Mouse (Mus musculus) midbrain, embryonic 16.5 days (tissue): ENCODE measurements around the gene Dtx2. TPM values are rescaled to one million over a fixed set of nuclear protein-coding genes. Genes with fewer than 3 reads are reported as not detected.
A peak's percentile ranks its signal among the peaks of the same experiment; 100 is the strongest.

ENCODE experiments used
- ATAC-seq: fragments of 200-750 bp; cut with Nextera tagmentation; 2 replicates; pipeline ENCODE4 v1.8.0; 2017; ENCODE audit warnings: moderate TSS enrichment
- H3K27ac ChIP-seq: fragments of 300-500 bp; sonication (generic); 2 replicates; pipeline ENCODE4 v1.5.1; 2014; ENCODE audit warnings: mild to moderate bottlenecking, low read length, mixed read lengths
- H3K27me3 ChIP-seq: fragments of 300-500 bp; sonication (generic); 2 replicates; pipeline ENCODE4 v1.6.1; 2014; ENCODE audit warnings: low read depth, low read length, mixed read lengths; ENCODE audit not compliant: control insufficient read depth, insufficient read depth
- H3K36me3 ChIP-seq: fragments of 300-500 bp; sonication (generic); 2 replicates; pipeline ENCODE4 v1.6.1; 2014; ENCODE audit warnings: mild to moderate bottlenecking, low read length, moderate library complexity, mixed read lengths; ENCODE audit not compliant: control insufficient read depth, insufficient read depth
- H3K4me1 ChIP-seq: fragments of 300-500 bp; sonication (generic); 2 replicates; pipeline ENCODE4 v1.6.1; 2014; ENCODE audit warnings: mild to moderate bottlenecking, low read length, mixed read lengths; ENCODE audit not compliant: control insufficient read depth, insufficient read depth
- H3K4me2 ChIP-seq: fragments of 300-500 bp; sonication (generic); 2 replicates; pipeline ENCODE4 v1.6.1; 2014; ENCODE audit warnings: mild to moderate bottlenecking, low read length, mixed read lengths
- H3K4me3 ChIP-seq: fragments of 300-500 bp; sonication (generic); 2 replicates; pipeline ENCODE4 v1.5.1; 2014; ENCODE audit warnings: low read depth, mild to moderate bottlenecking, low read length, moderate library complexity, mixed read lengths
- H3K9ac ChIP-seq: fragments of 300-500 bp; sonication (generic); 2 replicates; pipeline ENCODE4 v1.6.1; 2014; ENCODE audit warnings: low read depth, low read length, mixed read lengths
- H3K9me3 ChIP-seq: fragments of 300-500 bp; sonication (generic); replicated peaks from 2 replicates; pipeline ENCODE4 v1.6.1; 2014; ENCODE audit warnings: mild to moderate bottlenecking, low read length, mixed read lengths; ENCODE audit not compliant: control insufficient read depth, poor library complexity, severe bottlenecking
- WGBS: fragments of 180-500 bp; shearing (Covaris S2); extraction: QIAGEN DNeasy Blood & Tissue Kit; methylation state at CpG from one replicate; pipeline ENCODE4 v1.1.7; 2014; 5-methylcytosine and 5-hydroxymethylcytosine counted together
- polyA plus RNA-seq: library from polyadenylated mRNA; unstranded; fragments of >200 nt; fragmentation: Nextera tagmentation; extraction: Ambion mirVana; gene quantifications from 2 replicates; pipeline ENCODE4 v1.2.1, GENCODE M21; 2015

Gene Dtx2
- polyA plus RNA-seq, 1 experiment from 2014 or later: 24.0 TPM

- H3K4me1 ChIP-seq: no peaks in the 10 kb centered on the region
- ATAC-seq: no peak
- H3K27me3 ChIP-seq: no peaks in the 10 kb centered on the region
- H3K9ac ChIP-seq: no peak overlapping the region
- no peak overlapping the region for H3K4me3 ChIP-seq
- no peaks in the 10 kb centered on the region for H3K9me3 ChIP-seq
- no peak overlapping the region for H3K4me2 ChIP-seq
- no peak overlapping the region for H3K27ac ChIP-seq
- 64% methylated on average over 6 of the region's 6 CpGs for WGBS
- H3K36me3 ChIP-seq: no peaks in the 10 kb centered on the region
Measured at GRCm38 (mm10) chr5:135984546-135985044, 10.0 kb upstream of the Dtx2 start.

GRCm38 (mm10) chr5:135987248-135987647 lies 7.4 kb upstream of the Dtx2 start:
- Histone ChIP-seq H3K9ac (no peak overlapping the region), H3K36me3 (no peaks in the 10 kb centered on the region), H3K27ac (no peak overlapping the region), H3K4me2 (no peak overlapping the region), H3K27me3 (no peaks in the 10 kb centered on the region), H3K4me3 (no peak overlapping the region), H3K4me1 (no peaks in the 10 kb centered on the region), H3K9me3 (no peaks in the 10 kb centered on the region)
- ATAC-seq: no peak
- WGBS: 68% methylated on average over 11 of the region's 11 CpGs

GRCm38 (mm10) chr5:135990601-135991000 lies 4.0 kb upstream of the Dtx2 start:
- Histone ChIP-seq H3K9ac (no peak overlapping the region), H3K27me3 (no peaks in the 10 kb centered on the region), H3K9me3 (no peaks in the 10 kb centered on the region), H3K27ac (no peak overlapping the region), H3K4me1 (peaks cover 3% of the 10 kb centered on the region), H3K4me2 (no peak overlapping the region), H3K4me3 (no peak overlapping the region), H3K36me3 (no peaks in the 10 kb centered on the region)
- ATAC-seq: no peak
- 67% methylated on average over 5 of the region's 5 CpGs for WGBS

GRCm38 (mm10) chr5:135993381-135993965 lies 1.1 kb upstream of the Dtx2 start:
- WGBS: 66% methylated on average over 5 of the region's 5 CpGs
- Histone ChIP-seq H3K36me3 (no peaks in the 10 kb centered on the region; the same call in 1 of the 2 replicates), H3K9me3 (no peaks in the 10 kb centered on the region), H3K27me3 (no peaks in the 10 kb centered on the region), H3K9ac (no peak overlapping the region), H3K4me1 (peaks cover 11% of the 10 kb centered on the region), H3K27ac (no peak overlapping the region), H3K4me3 (no peak overlapping the region), H3K4me2 (no peak overlapping the region)
- no peak for ATAC-seq

GRCm38 (mm10) chr5:135994335-135994724 lies 270 bp upstream of the Dtx2 start:
- Histone ChIP-seq H3K4me2 (no peak overlapping the region), H3K27me3 (no peaks in the 10 kb centered on the region), H3K36me3 (peaks cover 5% of the 10 kb centered on the region; the same call in 1 of the 2 replicates), H3K4me1 (peaks cover 11% of the 10 kb centered on the region), H3K27ac (no peak overlapping the region), H3K4me3 (no peak overlapping the region), H3K9me3 (no peaks in the 10 kb centered on the region), H3K9ac (no peak overlapping the region)
- peak; percentile 41 for ATAC-seq
- WGBS: 64% methylated on average over 8 of the region's 8 CpGs

GRCm38 (mm10) chr5:135996162-135996561 lies 1.6 kb downstream of the Dtx2 start:
- Histone ChIP-seq H3K36me3 (peaks cover 5% of the 10 kb centered on the region; the same call in 1 of the 2 replicates), H3K9ac (no peak overlapping the region)
- WGBS: 90% methylated on average over 8 of the region's 8 CpGs

GRCm38 (mm10) chr5:136001222-136001621 lies 6.6 kb downstream of the Dtx2 start:
- no peak overlapping the region for H3K4me3 ChIP-seq
- no peaks in the 10 kb centered on the region for H3K27me3 ChIP-seq
- ATAC-seq: no peak
- WGBS: 97% methylated on average over 6 of the region's 6 CpGs
- H3K36me3 ChIP-seq: peaks cover 5% of the 10 kb centered on the region; the same call in 1 of the 2 replicates
- no peak overlapping the region for H3K27ac ChIP-seq
- no peak overlapping the region for H3K4me2 ChIP-seq
- H3K9me3 ChIP-seq: no peaks in the 10 kb centered on the region
- H3K4me1 ChIP-seq: peaks cover 1% of the 10 kb centered on the region; the same call in 1 of the 2 replicates
- no peak overlapping the region for H3K9ac ChIP-seq

More at GRCm38 (mm10) chr5:135996162-135996561, 1.6 kb downstream of the Dtx2 start:
- no peaks in the 10 kb centered on the region for H3K27me3 ChIP-seq
- no peaks in the 10 kb centered on the region for H3K9me3 ChIP-seq
- no peak overlapping the region for H3K4me3 ChIP-seq
- no peak overlapping the region; the same call in 1 of the 2 replicates for H3K4me2 ChIP-seq
- ATAC-seq: no peak
- peaks cover 11% of the 10 kb centered on the region for H3K4me1 ChIP-seq
- no peak overlapping the region for H3K27ac ChIP-seq

- Histone ChIP-seq H3K27me3 (no peaks in the 10 kb centered on the region), H3K36me3 (peaks cover 5% of the 10 kb centered on the region; the same call in 1 of the 2 replicates), H3K4me2 (no peak overlapping the region), H3K9ac (no peak overlapping the region), H3K27ac (no peak overlapping the region), H3K4me3 (no peak overlapping the region), H3K9me3 (no peaks in the 10 kb centered on the region), H3K4me1 (no peaks in the 10 kb centered on the region)
- WGBS: 79% methylated on average over 2 of the region's 2 CpGs
- ATAC-seq: no peak
Measured at GRCm38 (mm10) chr5:136002325-136002724, 7.7 kb downstream of the Dtx2 start.

- Histone ChIP-seq H3K36me3 (peaks cover 5% of the 10 kb centered on the region; the same call in 1 of the 2 replicates), H3K4me3 (no peak overlapping the region), H3K9me3 (no peaks in the 10 kb centered on the region), H3K9ac (no peak overlapping the region), H3K27me3 (no peaks in the 10 kb centered on the region), H3K27ac (no peak overlapping the region), H3K4me2 (no peak overlapping the region), H3K4me1 (no peaks in the 10 kb centered on the region)
- no peak for ATAC-seq
- 38% methylated on average over 3 of the region's 3 CpGs for WGBS
Measured at GRCm38 (mm10) chr5:136002751-136003151, 8.2 kb downstream of the Dtx2 start.
